ENCODE assay signal across 13 mouse cellular contexts in genomic region chr5:101931997-101932396, GRCm38 (mm10).
DNase-seq lines count a peak whose midpoint lies in the region; ATAC-seq and TF ChIP-seq lines count a peak whose summit lies in the region.
"Had no signal": no experiment of that assay in that cellular context is flagged by ENCODE, and none has a peak within 500 bp of the region (broad histone marks: within the 10 kb centered on the region; RNA-seq: fewer than 3 reads in every experiment).

No protein-coding gene starts in this region.

- H3K27me3 ChIP-seq in intestine, postnatal 0 days (replicated peaks; ENCODE audit: control insufficient read depth, insufficient read depth, low read length): no peaks in the 10 kb centered on the region
- H3K27me3 ChIP-seq in intestine, embryonic 16.5 days (replicated peaks; ENCODE audit: control insufficient read depth, insufficient read depth, low read length): no peaks in the 10 kb centered on the region
- H3K27me3 ChIP-seq in midbrain, embryonic 14.5 days (ENCODE audit: control insufficient read depth, insufficient read depth, low read length): no peaks in the 10 kb centered on the region
- no peaks in the 10 kb centered on the region for H3K27me3 ChIP-seq in midbrain, embryonic 11.5 days (ENCODE audit: control insufficient read depth, insufficient read depth, low read length)
- no peaks in the 10 kb centered on the region for H3K27me3 ChIP-seq in small intestine, adult 2 months (ENCODE audit: control insufficient read depth, insufficient read depth, low read length)
- H3K27me3 ChIP-seq: hindbrain, embryonic 15.5 days; neural tube, embryonic 15.5 days had no signal

- H3K27ac ChIP-seq in intestine, postnatal 0 days (ENCODE audit: low read depth, low read length): no peak overlapping the region
- no peak overlapping the region for H3K27ac ChIP-seq in intestine, embryonic 16.5 days (ENCODE audit: low read length)
- no peak overlapping the region for H3K27ac ChIP-seq in midbrain, embryonic 14.5 days (replicated peaks; ENCODE audit: low read depth, low read length)
- no peak overlapping the region for H3K27ac ChIP-seq in midbrain, embryonic 11.5 days (ENCODE audit: low read depth, low read length)
- no peak overlapping the region for H3K27ac ChIP-seq in small intestine, adult 2 months (ENCODE audit: insufficient read depth, low read depth, low read length)
- H3K27ac ChIP-seq: hindbrain, embryonic 15.5 days; neural tube, embryonic 15.5 days had no signal

- no peak for ATAC-seq in intestine, postnatal 0 days
- no peak for ATAC-seq in intestine, embryonic 16.5 days
- no peak for ATAC-seq in midbrain, embryonic 14.5 days (ENCODE audit: low FRiP score, low TSS enrichment)
- ATAC-seq in midbrain, embryonic 11.5 days (ENCODE audit: low FRiP score): no peak
- ATAC-seq in erythroblast, adult 5-6 weeks (replicated peaks; ENCODE audit: low FRiP score, poor library complexity, severe bottlenecking): no peak
- ATAC-seq: activated CD4-positive, CD25-positive, alpha-beta regulatory T cell, adult 4 months had no signal

- 70% methylated on average over 4 of the region's 4 CpGs for WGBS in intestine, postnatal 0 days
- 70% methylated on average over 4 of the region's 4 CpGs for WGBS in intestine, embryonic 16.5 days
- WGBS in midbrain, embryonic 14.5 days: 77% methylated on average over 4 of the region's 4 CpGs
- 74% methylated on average over 4 of the region's 4 CpGs for WGBS in midbrain, embryonic 11.5 days
- WGBS in small intestine, adult 2 months: 82% methylated on average over 4 of the region's 4 CpGs

- no peak overlapping the region for H3K4me3 ChIP-seq in intestine, postnatal 0 days (ENCODE audit: low read depth, low read length)
- no peak overlapping the region for H3K4me3 ChIP-seq in intestine, embryonic 16.5 days (ENCODE audit: low read length)
- H3K4me3 ChIP-seq in midbrain, embryonic 14.5 days (replicated peaks; ENCODE audit: low read depth, low read length): no peak overlapping the region
- no peak overlapping the region for H3K4me3 ChIP-seq in midbrain, embryonic 11.5 days (ENCODE audit: low read depth, low read length)
- no peak overlapping the region for H3K4me3 ChIP-seq in small intestine, adult 2 months (ENCODE audit: low read depth, low read length)
- H3K4me3 ChIP-seq: hindbrain, embryonic 15.5 days; neural tube, embryonic 15.5 days had no signal

- no peak overlapping the region for H3K9ac ChIP-seq in intestine, postnatal 0 days (ENCODE audit: low read depth, low read length)
- H3K9ac ChIP-seq in intestine, embryonic 16.5 days (ENCODE audit: low read depth, low read length): no peak overlapping the region
- H3K9ac ChIP-seq in midbrain, embryonic 14.5 days (replicated peaks; ENCODE audit: low read length): no peak overlapping the region
- H3K9ac ChIP-seq in midbrain, embryonic 11.5 days (ENCODE audit: low read length): no peak overlapping the region
- H3K9ac ChIP-seq: hindbrain, embryonic 15.5 days; neural tube, embryonic 15.5 days had no signal

- peak; percentile 21 for DNase-seq in midbrain, embryonic 14.5 days
- no peak for DNase-seq in midbrain, embryonic 11.5 days (ENCODE audit: low spot score, missing footprints)
- DNase-seq in ES-CJ7 (ENCODE audit: low read depth, low spot score): peak; percentile 61
- DNase-seq: cerebellum, adult 18-20 months; layer of hippocampus, postnatal 36 days; lung, adult 18-20 months had no signal

- no peak overlapping the region for H3K4me2 ChIP-seq in intestine, postnatal 0 days (replicated peaks; ENCODE audit: low read depth)
- H3K4me2 ChIP-seq in intestine, embryonic 16.5 days (ENCODE audit: low read depth, low read length): no peak overlapping the region
- H3K4me2 ChIP-seq in midbrain, embryonic 14.5 days (ENCODE audit: low read length): no peak overlapping the region
- H3K4me2 ChIP-seq in midbrain, embryonic 11.5 days: no peak overlapping the region
- H3K4me2 ChIP-seq: hindbrain, embryonic 15.5 days; neural tube, embryonic 15.5 days had no signal

- TF ChIP-seq CTCF in intestine, postnatal 0 days (IDR thresholded peaks at IDR 0.05; ENCODE audit: low read depth): peak; percentile 52
- peak; percentile 33; the same call in 1 of the 2 replicates for TF ChIP-seq CTCF in small intestine, adult 2 months (IDR thresholded peaks at IDR 0.05; ENCODE audit: extremely low read depth, insufficient read length, insufficient replicate concordance, low read depth, low read length)

- no peaks in the 10 kb centered on the region for H3K9me3 ChIP-seq in intestine, postnatal 0 days (ENCODE audit: control insufficient read depth)
- no peaks in the 10 kb centered on the region for H3K9me3 ChIP-seq in intestine, embryonic 16.5 days (ENCODE audit: control insufficient read depth, low read length)
- H3K9me3 ChIP-seq in midbrain, embryonic 14.5 days (ENCODE audit: control insufficient read depth, low read length): no peaks in the 10 kb centered on the region
- H3K9me3 ChIP-seq in midbrain, embryonic 11.5 days (ENCODE audit: control insufficient read depth, low read length): no peaks in the 10 kb centered on the region
- H3K9me3 ChIP-seq: hindbrain, embryonic 15.5 days; neural tube, embryonic 15.5 days had no signal

- no peak for TF ChIP-seq POLR2A in small intestine, adult 2 months (IDR thresholded peaks at IDR 0.05; ENCODE audit: low read depth, low read length)

- H3K4me1 ChIP-seq in intestine, postnatal 0 days (replicated peaks; ENCODE audit: control insufficient read depth, insufficient read depth, low read length): no peaks in the 10 kb centered on the region
- H3K4me1 ChIP-seq in intestine, embryonic 16.5 days (ENCODE audit: control insufficient read depth, insufficient read depth, low read length): peaks cover 6% of the 10 kb centered on the region; the same call in 1 of the 2 replicates
- no peaks in the 10 kb centered on the region for H3K4me1 ChIP-seq in midbrain, embryonic 14.5 days (ENCODE audit: control insufficient read depth, insufficient read depth, low read length)
- H3K4me1 ChIP-seq in midbrain, embryonic 11.5 days (ENCODE audit: control insufficient read depth, insufficient read depth, low read length): no peaks in the 10 kb centered on the region
- H3K4me1 ChIP-seq in small intestine, adult 2 months (ENCODE audit: control insufficient read depth, insufficient read depth, insufficient read length, low read length): peaks cover 2% of the 10 kb centered on the region; the same call in 1 of the 2 replicates
- H3K4me1 ChIP-seq: neural tube, embryonic 15.5 days had no signal

- H3K36me3 ChIP-seq in intestine, postnatal 0 days (ENCODE audit: control insufficient read depth, insufficient read depth): peaks cover 39% of the 10 kb centered on the region
- H3K36me3 ChIP-seq in intestine, embryonic 16.5 days (ENCODE audit: control insufficient read depth, insufficient read depth, low read length): peaks cover 20% of the 10 kb centered on the region
- peaks cover 73% of the 10 kb centered on the region for H3K36me3 ChIP-seq in midbrain, embryonic 14.5 days (ENCODE audit: control insufficient read depth, insufficient read depth, low read length)
- H3K36me3 ChIP-seq in midbrain, embryonic 11.5 days (ENCODE audit: control insufficient read depth, insufficient read depth, low read length): peaks cover 9% of the 10 kb centered on the region; the same call in 1 of the 2 replicates
- H3K36me3 ChIP-seq in small intestine, adult 2 months (ENCODE audit: control insufficient read depth, insufficient read depth, low read length): peaks cover 19% of the 10 kb centered on the region
